Mouse (Mus musculus): ENCODE measurements around the gene Tmie. TPM values are rescaled to one million over a fixed set of nuclear protein-coding genes. Genes with fewer than 3 reads are reported as not detected.

Tmie gene
- total RNA-seq (2021): 1 to 10 TPM; 4.7 to 5.5 TPM

DNA sequence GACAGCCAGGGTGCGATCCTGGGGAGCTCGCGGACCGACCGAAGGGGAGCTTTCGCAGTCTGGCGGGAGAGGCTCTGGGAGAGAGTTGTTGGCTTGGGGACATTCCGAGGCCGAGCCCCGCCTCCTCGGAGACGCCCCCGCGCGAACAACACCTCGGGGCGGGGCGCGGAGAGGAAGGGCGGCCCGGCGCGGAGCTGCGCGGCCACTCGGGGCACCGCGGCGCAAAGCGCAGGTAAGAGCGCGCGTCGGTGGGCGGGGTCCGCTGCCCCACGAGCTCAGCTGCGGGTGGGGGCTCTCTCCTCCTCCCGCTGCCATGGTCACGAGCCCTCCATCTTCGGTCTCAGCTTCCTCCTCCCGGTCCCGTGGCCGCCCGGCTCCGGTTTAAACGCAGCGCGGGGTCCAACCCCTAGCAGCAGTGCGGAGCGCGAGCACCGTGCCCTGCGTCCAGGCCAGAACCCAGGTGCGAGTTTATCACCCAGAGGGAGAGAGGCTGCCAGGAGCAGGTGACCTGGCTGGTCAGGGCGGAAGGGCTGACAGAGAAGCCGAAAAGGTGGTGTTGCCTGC, at the start of gene Tmie:
Tmie (minus strand) TSS at position 116 of the 564 bp plus-strand sequence.
- peak in 1 of 2 experiments; percentile 85 for DNase-seq (ENCODE audit: extremely low spot score in 1 of 2, low spot score in 2 of 2)
- intact Hi-C loops (cut with DNase I): no loop called here

DNA sequence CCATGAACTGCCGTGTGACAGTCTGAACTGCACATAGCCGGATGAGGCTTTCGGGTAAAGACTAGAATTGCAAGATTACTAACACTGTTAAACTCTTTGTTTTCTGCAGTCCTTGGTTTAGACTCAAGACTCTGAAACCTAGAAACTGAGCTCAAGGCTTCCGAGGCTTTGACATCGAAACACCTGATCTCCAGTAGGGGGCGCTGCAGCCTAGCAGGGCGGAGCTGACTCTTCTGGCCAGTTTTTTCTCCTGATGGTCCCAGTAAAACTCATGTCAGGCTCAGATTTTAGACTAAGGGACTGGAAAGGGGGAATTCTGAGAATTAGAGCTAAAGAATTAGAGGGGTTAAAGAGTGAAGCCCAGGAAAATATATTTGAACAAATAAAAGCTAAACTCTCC, 42.8 kb upstream of the Tmie start:
- peak; percentile 55 to 86 for DNase-seq (ENCODE audit: extremely low spot score in 1 of 2, low spot score in 2 of 2)
- intact Hi-C loops (cut with DNase I): no loop called here

DNA sequence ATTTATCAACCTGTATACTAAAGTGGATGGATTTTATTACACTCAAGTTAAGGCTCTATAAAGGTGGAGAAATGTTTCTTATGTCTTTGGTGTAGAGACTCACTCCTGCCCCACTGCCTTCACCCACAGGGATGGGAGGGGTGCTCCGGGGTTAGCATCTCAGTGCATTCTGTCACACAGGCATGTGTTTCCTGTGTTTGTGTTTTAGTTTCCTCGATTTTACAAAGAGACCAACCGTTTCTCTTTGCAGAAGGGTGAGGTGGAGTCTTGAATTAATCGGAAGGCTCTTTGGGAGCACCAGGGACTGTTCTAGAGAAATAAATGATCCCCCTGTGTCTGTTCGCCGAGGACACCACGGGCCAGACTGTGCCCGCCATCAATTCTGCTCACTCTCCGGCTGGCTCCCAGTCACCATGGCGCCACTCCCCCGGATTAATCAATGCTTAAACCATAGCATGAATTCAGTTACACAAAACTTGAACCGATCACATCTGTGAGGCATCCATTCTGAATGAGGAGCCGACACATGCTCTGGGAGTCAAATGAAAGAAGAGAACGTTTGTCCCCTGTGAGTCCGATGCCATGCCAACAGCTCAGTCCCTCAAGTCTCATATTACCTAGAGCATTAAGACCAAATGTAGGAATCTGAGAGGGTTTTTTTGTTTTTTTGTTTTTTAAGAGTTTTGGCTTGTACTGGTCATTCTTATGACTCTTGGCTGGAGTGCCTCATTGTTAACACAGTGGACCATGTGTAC, 40.9 kb upstream of the Tmie start:
- no peak for DNase-seq (ENCODE audit: extremely low spot score in 1 of 2, low spot score in 2 of 2)
- intact Hi-C loops (cut with DNase I): no loop called here

DNA sequence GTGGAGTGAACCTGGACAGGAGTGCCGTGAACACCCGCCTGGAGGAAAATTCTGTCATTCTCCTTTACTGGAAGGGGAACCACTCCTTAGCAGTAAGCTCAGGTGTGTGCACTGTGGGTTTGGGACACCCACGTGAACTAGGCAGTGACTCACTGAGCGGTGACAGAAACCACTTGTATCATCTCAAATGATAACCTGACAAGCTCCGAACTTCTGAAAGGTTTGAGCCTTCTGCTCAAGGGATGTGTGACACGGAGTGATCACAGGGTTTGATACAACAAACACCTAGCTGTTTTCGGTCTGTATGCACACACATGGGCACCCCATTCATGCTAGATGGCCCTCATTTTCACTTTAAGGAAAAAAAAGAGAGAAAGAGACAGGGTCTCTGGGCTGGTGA, 36.9 kb upstream of the Tmie start, which contains the start of gene Fam240a:
Fam240a (minus strand) TSS at position 76 of the 400 bp plus-strand sequence.
- intact Hi-C loops (cut with DNase I): no loop called here
- no peak for DNase-seq (ENCODE audit: extremely low spot score in 1 of 2, low spot score in 2 of 2)

DNA sequence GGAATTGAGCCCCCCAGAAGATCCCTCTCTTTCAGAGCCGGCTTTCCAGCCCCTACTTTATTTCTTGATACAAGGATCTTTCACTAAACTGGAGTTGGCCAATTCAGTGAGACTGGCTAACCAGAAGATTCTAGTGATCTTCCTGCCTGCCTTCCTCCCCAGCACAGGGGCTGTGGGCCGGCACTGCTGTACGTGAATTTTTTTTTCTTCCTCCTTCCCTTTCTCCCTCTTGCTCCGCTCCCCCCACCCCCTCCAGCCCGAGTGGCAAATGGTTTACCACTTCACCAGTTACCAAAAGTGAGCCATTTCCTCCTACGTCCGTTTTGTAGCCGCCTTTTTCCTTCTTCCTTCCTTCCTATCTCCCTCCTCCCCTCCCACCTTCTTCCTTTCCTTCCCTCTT, 35.6 kb upstream of the Tmie start:
- intact Hi-C loops (cut with DNase I): no loop called here

DNA sequence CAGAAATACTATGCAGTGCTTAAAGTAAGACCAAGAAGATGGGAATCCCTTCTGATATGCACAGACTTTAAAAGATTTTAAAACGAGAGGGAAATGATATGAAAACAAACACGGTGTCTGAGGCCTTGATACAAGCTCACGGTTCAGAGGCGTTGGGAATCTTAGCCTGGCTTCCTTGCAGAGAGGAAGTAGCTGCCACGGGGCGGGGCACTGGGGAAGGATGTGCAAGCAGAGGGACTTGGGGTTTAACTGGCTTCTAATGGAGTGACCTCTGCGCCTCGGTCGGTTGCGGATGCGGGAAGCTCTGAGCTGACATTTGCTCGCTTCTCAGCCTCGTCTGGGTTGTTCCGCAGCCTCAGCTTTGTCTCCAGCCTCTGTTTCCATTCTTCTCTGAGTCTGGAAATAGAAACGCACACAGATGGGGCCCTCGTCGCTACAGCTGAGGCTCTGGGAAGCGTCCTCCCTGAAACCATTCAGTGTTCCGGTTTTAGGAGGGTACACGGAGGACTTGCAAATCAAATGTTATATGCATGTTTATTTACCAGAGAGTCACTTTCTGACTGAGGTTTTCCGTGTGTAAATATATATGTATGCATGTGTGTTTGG, 34.8 kb upstream of the Tmie start:
- intact Hi-C loops (cut with DNase I): no loop called here

More for the DNA sequence above, 35.6 kb upstream of the Tmie start:
- DNase-seq (ENCODE audit: extremely low spot score in 1 of 2, low spot score in 2 of 2): no peak

DNA sequence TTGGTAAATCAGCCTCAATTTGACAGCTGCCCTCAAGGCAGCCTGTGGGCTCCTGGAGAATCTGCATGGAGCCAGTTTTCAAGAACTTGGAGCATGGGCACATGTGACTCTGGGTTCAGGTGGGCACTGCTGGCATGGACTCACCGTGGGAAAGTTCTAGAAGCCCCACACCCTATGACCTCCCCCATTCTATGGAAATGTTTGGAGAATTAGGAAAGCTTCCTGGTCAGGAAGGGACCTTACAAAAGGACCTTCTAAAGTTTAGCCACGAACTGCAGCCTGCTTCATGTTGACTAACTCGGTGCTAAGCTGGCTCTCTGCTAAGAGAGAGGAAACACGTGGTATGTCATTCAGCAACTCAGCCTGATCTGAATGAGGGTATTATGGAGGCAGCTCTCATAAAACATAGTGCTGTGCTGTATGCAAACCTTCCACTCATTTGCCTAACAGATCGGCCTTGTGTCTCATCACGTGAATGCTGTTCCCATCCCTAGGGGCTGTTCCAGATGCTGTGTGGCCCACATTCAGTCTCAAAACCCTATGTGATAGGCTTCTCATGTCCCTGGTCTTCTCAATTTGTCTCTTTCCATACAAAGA, 29.6 kb upstream of the Tmie start:
- intact Hi-C loops (cut with DNase I): no loop called here

More for the DNA sequence above, 34.8 kb upstream of the Tmie start:
- no peak for DNase-seq (ENCODE audit: extremely low spot score in 1 of 2, low spot score in 2 of 2)

DNA sequence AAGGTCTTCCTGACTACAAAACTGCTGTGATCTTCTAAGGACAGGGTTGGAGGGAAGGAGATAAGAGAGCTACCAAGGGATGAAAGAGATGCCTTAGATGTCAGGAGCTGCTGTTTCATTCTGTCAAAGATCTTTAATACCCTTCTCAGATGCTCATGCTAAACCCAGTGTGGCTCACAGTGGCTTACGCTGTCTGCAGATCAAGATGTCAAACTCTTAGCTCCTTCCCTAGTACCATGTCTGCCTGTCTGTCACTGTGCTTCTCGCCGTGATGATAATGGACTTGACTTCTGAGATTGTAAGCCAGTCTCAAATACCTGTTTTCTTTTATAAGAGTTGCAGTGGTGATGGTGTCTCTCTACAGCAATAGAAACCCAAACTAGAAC, 28.7 kb upstream of the Tmie start:
- intact Hi-C loops (cut with DNase I): no loop called here

More for the DNA sequence above, 29.6 kb upstream of the Tmie start:
- DNase-seq (ENCODE audit: extremely low spot score in 1 of 2, low spot score in 2 of 2): no peak

DNA sequence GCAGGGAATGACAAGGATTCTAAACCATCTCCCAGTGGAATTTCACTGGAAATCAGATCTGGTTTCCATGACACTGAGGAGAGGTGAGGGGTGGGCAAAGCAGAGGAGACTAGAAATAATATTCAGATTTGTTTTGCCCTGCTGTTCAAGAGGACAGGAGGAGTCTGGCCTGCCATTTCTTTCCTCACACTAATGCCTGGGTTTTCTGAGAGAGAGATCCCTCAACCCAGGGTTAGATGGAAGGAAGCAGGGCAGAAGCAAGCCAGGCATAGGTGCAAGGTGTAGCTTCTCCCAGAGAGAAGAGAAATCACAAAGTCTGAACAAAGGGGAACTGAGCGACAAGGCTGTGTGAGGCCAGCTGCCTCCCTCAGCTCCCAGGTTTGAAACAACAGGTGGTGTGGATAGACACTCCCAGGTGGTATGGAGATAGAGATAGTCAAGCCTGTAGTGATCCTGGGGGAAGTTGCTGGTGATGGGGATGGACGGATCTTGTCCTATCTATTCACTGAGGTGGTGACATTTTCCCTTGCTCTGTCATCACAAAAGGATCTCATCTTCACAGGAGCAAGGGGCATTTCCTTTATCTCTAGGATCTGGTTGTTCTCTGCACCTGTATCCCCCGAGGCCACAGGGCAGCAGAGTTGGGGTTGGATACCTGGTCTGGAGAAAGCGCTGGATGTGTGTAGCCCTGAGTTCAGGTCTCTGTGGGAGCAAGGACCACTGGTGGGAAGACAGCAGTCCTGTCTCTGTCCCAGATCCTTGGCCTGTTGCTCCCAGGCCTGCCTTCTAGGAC, 28.1 kb upstream of the Tmie start:
- DNase-seq (ENCODE audit: extremely low spot score in 1 of 2, low spot score in 2 of 2): no peak
- intact Hi-C loops (cut with DNase I): no loop called here

More for the DNA sequence above, 28.7 kb upstream of the Tmie start:
- no peak for DNase-seq (ENCODE audit: extremely low spot score in 1 of 2, low spot score in 2 of 2)

DNA sequence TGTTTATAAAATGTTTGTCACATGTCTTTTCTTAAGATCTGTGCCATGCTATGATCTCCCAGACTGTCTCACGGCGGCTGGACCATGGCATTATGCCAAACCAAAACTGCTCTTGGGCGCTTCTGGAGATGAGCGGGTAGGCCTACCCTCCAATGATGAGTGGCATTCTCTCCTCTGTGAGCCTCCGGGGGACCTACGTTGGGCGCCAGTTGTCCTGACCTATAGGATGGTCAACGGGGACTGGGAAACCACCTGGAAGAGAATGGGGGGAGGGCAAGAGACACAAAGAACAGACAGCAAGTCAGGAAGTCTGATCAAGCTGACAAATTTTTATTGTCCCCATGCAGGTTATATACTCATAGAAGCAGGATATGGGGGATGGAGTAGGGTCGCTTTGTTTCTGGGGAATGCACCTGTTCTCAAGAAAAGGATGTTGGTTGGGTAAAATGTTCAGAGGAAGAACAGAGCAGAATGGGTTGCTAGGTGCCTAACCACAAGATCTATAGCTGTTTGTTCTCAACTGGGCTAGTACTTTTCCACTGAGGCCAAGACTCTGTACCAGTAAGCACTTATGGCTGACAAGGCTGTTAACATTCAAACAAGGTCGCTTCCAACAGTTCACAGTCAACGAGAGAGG, 27.4 kb upstream of the Tmie start:
- intact Hi-C loops (cut with DNase I): no loop called here
- DNase-seq (ENCODE audit: extremely low spot score in 1 of 2, low spot score in 2 of 2): no peak

DNA sequence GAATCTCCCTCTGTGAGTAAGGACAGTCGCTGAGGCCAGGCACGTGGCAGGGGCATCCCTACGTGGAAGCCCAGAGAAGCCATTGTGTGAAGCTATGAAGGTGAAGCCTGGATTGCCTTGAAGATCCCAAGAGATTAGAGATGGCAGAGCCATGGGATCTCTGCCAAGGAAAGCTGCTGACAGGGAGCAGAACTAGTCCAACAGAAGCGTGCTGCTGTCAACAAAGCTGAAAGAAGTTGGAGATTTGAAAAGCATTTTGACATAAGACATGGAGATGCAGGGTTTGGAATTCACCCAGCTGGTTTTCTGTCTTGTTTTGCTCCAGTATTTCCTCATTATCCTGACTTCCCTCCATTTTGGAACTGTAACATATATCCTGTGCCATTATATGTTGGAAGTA, 22.4 kb upstream of the Tmie start:
- intact Hi-C loops (cut with DNase I): no loop called here
- DNase-seq (ENCODE audit: extremely low spot score in 1 of 2, low spot score in 2 of 2): peak in 1 of 2 experiments; percentile 12

DNA sequence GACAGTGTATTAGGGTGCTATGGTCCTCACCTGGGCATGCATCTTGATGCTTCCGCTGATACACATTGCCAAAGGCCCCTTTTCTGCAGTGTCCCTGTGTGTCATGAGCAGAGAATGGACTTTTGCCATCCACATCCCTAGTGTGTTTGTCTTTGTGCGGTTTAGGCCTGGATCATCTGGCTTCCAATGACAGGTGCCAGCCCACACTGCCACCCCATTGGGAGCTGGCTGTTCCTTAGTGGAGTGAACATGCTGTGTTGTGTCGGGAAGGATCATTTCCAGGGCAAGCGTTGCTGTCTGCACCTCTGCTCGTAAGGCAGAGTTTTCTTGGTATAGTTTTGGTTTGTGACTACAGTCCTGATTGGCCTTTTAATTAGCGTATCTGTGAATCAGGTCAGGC, 21.3 kb upstream of the Tmie start:
- intact Hi-C loops (cut with DNase I): no loop called here
- no peak for DNase-seq (ENCODE audit: extremely low spot score in 1 of 2, low spot score in 2 of 2)

DNA sequence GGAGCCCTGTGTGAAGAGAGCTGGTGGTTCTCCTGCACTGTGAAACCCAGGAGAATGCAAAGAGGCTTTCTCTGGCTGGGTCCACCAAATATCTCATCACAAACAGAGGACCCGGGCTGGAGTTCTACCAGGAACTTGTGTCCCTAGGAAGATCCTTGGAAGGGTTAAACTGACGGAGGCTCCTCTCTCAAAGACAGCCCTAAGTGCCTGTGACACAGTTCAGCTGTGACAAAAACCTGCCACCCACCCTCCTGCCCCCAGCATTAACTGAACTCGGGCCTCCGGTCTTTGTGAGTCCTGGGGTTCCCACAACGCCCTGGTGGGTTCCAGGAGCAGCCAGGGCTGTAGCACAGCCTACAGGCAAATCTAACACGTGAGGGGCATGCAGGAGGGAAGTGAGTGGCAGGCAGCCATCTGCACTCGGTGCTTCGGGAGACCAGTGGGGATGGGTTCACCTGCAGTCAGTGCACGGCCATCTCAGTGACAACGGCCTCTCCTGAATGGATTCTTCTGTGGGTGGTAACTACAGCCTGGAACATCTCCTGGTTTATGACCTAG, 19.6 kb upstream of the Tmie start:
- intact Hi-C loops (cut with DNase I): no loop called here
- DNase-seq (ENCODE audit: extremely low spot score in 1 of 2, low spot score in 2 of 2): no peak

DNA sequence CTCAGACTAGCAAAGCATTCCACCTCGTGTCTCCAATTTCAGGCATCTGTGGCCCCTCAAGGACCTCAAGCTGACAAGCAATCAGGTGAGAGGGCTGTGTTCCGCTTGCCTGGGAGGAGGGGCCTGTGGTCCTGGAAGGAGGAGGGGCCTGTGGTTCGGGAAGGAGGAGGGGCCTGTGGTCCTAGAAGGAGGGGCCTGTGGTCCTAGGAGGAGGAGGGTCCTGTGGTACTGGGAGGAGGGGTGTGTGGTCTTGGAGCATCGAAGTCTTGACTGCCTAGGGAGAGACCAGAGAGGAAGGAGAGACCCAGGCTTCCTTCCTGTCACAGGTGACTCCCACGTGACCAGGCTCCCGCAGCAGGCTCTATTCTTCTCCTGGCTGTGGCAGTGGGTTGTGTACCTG, 16.7 kb upstream of the Tmie start:
- intact Hi-C loops (cut with DNase I): no loop called here
- no peak for DNase-seq (ENCODE audit: extremely low spot score in 1 of 2, low spot score in 2 of 2)

DNA sequence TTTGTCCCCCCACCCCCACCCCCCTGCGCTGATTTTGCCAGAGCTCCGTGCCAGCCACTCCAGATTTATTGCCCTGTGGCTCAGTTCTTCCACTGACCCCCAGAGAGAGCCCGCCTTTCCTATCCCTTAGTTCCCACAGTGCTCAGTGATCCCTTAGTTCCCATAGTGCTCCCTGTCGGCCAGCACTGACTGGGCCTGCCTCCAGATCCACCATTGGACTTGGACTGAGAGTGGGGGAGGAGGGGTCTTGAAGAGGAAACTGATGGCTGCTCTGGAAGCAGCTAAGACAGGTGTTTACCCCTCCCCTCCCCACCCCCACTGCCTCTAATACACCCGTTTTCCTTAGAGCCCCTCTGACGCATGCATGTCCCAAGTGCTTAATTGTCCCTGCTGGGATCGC, 16.1 kb upstream of the Tmie start:
- intact Hi-C loops (cut with DNase I): no loop called here
- DNase-seq (ENCODE audit: extremely low spot score in 1 of 2, low spot score in 2 of 2): no peak

DNA sequence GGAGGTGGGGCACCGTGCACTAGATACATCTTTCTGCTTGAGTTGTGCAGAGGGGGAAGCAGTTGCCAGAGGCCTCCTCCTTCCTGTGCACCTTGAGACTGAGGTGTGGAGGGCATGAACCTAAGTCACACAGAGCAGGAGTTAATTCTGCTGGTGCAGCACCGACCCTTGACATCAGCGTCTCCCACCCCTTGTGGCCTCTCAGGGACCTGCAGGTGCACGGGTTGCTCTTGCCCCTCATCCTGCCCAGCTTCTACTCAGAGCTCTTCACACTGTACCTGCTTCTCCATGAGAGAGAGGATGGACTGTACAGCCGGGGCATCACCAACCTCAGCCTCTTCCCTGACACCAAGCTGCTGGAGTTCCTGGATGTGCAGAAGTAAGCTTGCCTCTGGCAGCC, 15.6 kb upstream of the Tmie start:
- intact Hi-C loops (cut with DNase I): no loop called here
- no peak for DNase-seq (ENCODE audit: extremely low spot score in 1 of 2, low spot score in 2 of 2)

DNA sequence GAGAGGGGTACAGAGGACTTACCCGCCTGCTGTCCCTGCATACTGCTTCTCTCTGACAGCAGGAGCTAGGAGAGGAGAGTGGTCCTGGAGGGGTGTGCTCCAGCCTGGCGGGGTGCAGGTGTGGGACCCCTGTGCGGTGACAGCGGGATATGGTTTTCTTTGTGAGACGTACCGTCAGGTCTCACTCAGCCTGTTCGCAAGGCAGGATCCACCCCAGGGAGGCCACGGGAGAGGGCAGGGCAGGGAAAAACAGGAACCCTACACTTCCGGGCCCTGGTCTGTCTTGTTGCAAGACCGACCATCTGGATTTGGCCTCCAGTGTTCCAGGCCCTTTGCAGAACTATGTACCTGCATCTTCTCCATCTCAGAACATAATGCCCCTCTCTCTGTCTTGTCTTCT, 13.5 kb upstream of the Tmie start:
- intact Hi-C loops (cut with DNase I): no loop called here
- peak in 1 of 2 experiments; percentile 30 for DNase-seq (ENCODE audit: extremely low spot score in 1 of 2, low spot score in 2 of 2)

DNA sequence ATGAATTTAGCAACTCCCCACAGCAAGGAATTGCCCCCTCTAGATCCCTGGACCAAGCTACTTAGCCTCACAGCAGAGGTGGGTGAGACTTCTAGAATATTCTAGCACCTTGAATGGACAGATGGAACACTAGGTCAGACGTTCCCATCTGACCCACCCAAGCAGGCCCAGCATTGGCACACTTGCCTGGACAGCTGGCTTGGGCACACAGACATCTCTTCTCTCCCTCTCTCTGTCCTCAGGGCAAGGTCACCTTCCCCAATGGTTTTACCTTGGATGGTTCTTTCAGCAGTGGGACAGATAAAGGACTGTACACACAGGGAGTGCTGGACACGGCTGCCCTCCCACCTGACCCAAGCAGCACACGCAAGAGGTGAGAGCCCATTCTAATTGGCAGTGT, 12.6 kb upstream of the Tmie start:
- no peak for DNase-seq (ENCODE audit: extremely low spot score in 1 of 2, low spot score in 2 of 2)
- intact Hi-C loops (cut with DNase I): no loop called here
